Mouse (Mus musculus) ES-Bruce4 (cell line): ENCODE results near the gene Gm10337. TPM values are rescaled to one million over a fixed set of nuclear protein-coding genes. Genes with fewer than 3 reads are reported as not detected.
A peak's percentile ranks its signal among the peaks of the same experiment; 100 is the strongest.

ENCODE experiments used
- H3K27ac ChIP-seq: 2 replicates; pipeline ENCODE4 v1.5.1; 2012; ENCODE audit warnings: low read length, inconsistent platforms; ENCODE audit not compliant: insufficient read depth
- H3K27me3 ChIP-seq: 2 replicates; pipeline ENCODE4 v1.6.1; 2012; ENCODE audit warnings: mild to moderate bottlenecking, low read length, inconsistent platforms; ENCODE audit not compliant: control insufficient read depth, poor library complexity, insufficient read depth, severe bottlenecking
- H3K36me3 ChIP-seq: 2 replicates; pipeline ENCODE4 v1.6.1; 2012; ENCODE audit warnings: inconsistent platforms, mild to moderate bottlenecking, low read length, moderate library complexity; ENCODE audit not compliant: control insufficient read depth, poor library complexity, insufficient read depth, severe bottlenecking
- H3K4me1 ChIP-seq: one replicate; pipeline ENCODE4 v1.8.1; 2011; ENCODE audit warnings: low read length; ENCODE audit not compliant: control insufficient read depth, insufficient read depth
- H3K4me3 ChIP-seq: 2 replicates; pipeline ENCODE4 v1.5.1; 2011; ENCODE audit warnings: low read depth, mild to moderate bottlenecking, low read length
- H3K9ac ChIP-seq: 2 replicates; pipeline ENCODE4 v1.6.1; 2012; ENCODE audit warnings: low read depth, mild to moderate bottlenecking, inconsistent platforms; ENCODE audit not compliant: poor library complexity, severe bottlenecking
- H3K9me3 ChIP-seq: replicated peaks from 2 replicates; pipeline ENCODE4 v1.6.1; 2012; ENCODE audit warnings: mild to moderate bottlenecking, low read length, inconsistent platforms; ENCODE audit not compliant: control insufficient read depth, poor library complexity, insufficient read depth, severe bottlenecking
- CTCF ChIP-seq: IDR thresholded peaks from one replicate; pipeline ENCODE4 v1.8.1; 2011; ENCODE audit warnings: low read depth, low read length
- EP300 ChIP-seq: IDR thresholded peaks from 2 replicates; pipeline ENCODE4 v1.6.1; 2011; ENCODE audit warnings: low read depth, low read length; ENCODE audit not compliant: insufficient read depth
- POLR2A ChIP-seq: IDR thresholded peaks from one replicate; pipeline ENCODE4 v1.8.1; 2011; ENCODE audit warnings: low read length; ENCODE audit not compliant: insufficient read depth
- polyA plus RNA-seq: library from polyadenylated mRNA; stranded (reverse); fragments of >200 nt; gene quantifications from 2 replicates; pipeline ENCODE4 v1.2.4, GENCODE M21; 2011; ENCODE audit warnings: low read depth; ENCODE audit not compliant: missing spikeins, insufficient read depth, insufficient read length

The Gm10337 gene
- polyA plus RNA-seq, 1 experiment: not detected

DNA sequence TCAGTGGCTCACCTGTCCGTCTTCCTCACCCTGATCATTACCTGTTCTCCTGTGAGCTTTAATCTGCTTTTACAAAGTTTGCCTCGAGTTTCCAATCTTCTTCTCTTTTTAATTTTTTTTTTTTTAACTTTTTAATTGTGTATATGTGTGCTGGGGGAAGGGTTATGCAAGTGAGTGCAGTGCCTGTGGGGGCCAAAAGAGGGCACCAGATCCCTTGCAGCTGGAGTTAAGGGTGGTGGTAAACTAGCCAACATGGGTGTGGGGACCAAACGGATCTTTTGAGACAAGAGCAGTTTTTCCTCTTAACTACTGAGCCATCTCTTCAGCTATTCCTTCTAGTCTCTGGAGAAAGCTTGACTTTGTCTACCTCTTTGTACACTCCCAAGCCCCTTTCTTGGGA, 24.4 kb downstream of the Gm10337 start:
- Histone ChIP-seq H3K4me3 (no peak overlapping the region), H3K27me3 (no peaks in the 10 kb centered on the region), H3K9ac (no peak overlapping the region), H3K4me1 (no peaks in the 10 kb centered on the region), H3K9me3 (no peaks in the 10 kb centered on the region), H3K27ac (no peak overlapping the region), H3K36me3 (peaks cover 3% of the 10 kb centered on the region; the same call in 1 of the 2 replicates)
- TF ChIP-seq CTCF: peak; percentile 73
- TF ChIP-seq POLR2A: no peak
- TF ChIP-seq EP300: no peak

DNA sequence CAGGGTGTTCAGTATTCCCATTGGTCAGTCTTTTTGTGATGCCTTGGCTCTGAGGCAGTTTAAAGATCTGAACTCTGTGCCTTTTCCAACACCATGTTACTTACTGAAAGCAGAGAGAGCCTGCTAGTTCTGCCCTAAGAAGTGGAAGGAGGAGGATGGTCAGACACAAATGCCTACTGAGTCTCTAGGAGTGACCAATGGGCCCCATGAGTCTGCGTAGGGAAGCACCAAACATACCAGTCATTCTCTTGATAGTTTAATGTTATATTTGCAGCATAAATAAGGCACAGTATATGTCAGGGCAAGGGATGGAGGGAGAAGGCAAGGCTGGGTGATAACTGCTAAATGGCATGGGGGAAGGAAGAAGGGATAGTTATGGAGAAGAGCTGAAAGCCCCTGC, 24.9 kb downstream of the Gm10337 start:
- no peaks in the 10 kb centered on the region for H3K27me3 ChIP-seq
- TF ChIP-seq CTCF (no peak), POLR2A (no peak), EP300 (no peak)

DNA sequence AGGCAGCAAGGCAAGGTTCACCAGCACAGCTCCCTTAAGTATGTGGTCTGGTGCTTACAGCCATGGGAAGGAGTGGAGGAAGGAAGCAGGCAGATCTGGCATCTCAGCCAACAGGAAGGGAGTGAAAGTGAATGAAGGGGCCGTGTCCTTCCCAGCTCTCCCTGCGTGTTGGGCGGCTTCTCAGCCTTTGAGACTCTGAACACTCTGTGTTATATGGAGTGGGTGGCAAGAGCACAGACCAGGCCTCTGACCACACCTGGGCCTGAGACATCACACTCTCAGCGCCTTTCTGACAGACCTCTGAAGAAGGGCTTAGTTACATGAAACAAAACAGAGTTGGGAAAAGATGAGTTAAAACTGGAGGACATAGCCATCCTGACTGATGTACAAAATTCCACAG, 27.0 kb downstream of the Gm10337 start:
- no peak overlapping the region for H3K27ac ChIP-seq
- no peak for TF ChIP-seq POLR2A
- no peak for TF ChIP-seq CTCF
- no peak for TF ChIP-seq EP300
- H3K4me3 ChIP-seq: no peak overlapping the region
- no peaks in the 10 kb centered on the region; the same call in none of the 2 replicates for H3K36me3 ChIP-seq
- H3K9ac ChIP-seq: no peak overlapping the region
- no peaks in the 10 kb centered on the region for H3K4me1 ChIP-seq
- no peaks in the 10 kb centered on the region for H3K27me3 ChIP-seq
- no peaks in the 10 kb centered on the region for H3K9me3 ChIP-seq

More for the DNA sequence above, 24.9 kb downstream of the Gm10337 start:
- H3K4me3 ChIP-seq: no peak overlapping the region
- no peaks in the 10 kb centered on the region for H3K4me1 ChIP-seq
- H3K27ac ChIP-seq: no peak overlapping the region
- H3K9me3 ChIP-seq: no peaks in the 10 kb centered on the region
- peaks cover 3% of the 10 kb centered on the region; the same call in 1 of the 2 replicates for H3K36me3 ChIP-seq
- H3K9ac ChIP-seq: no peak overlapping the region

DNA sequence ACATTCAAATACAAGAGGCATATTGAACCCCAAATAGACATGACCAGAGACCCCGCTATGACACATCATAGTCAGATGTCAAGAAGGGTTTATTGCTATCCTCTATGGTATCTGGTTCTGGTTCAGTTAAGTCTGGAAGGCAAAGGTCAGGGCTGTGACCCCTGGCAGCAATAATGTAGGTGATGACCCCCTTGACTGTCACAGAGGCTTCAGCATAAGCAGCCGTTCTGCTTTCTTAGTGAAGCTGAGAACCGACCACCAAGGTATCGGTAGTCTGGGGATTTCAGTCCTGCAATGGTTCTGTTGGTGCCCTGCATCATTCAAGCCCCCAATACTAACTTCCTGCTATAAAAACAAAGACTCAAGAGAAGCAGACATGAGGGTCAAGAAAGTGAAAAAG, 28.1 kb downstream of the Gm10337 start:
- no peak for TF ChIP-seq CTCF
- TF ChIP-seq POLR2A: no peak
- TF ChIP-seq EP300: no peak
- no peak overlapping the region for H3K9ac ChIP-seq
- H3K4me1 ChIP-seq: no peaks in the 10 kb centered on the region
- no peak overlapping the region for H3K27ac ChIP-seq
- no peaks in the 10 kb centered on the region for H3K9me3 ChIP-seq
- H3K36me3 ChIP-seq: peaks cover under 1% of the 10 kb centered on the region
- no peak overlapping the region for H3K4me3 ChIP-seq
- H3K27me3 ChIP-seq: no peaks in the 10 kb centered on the region

DNA sequence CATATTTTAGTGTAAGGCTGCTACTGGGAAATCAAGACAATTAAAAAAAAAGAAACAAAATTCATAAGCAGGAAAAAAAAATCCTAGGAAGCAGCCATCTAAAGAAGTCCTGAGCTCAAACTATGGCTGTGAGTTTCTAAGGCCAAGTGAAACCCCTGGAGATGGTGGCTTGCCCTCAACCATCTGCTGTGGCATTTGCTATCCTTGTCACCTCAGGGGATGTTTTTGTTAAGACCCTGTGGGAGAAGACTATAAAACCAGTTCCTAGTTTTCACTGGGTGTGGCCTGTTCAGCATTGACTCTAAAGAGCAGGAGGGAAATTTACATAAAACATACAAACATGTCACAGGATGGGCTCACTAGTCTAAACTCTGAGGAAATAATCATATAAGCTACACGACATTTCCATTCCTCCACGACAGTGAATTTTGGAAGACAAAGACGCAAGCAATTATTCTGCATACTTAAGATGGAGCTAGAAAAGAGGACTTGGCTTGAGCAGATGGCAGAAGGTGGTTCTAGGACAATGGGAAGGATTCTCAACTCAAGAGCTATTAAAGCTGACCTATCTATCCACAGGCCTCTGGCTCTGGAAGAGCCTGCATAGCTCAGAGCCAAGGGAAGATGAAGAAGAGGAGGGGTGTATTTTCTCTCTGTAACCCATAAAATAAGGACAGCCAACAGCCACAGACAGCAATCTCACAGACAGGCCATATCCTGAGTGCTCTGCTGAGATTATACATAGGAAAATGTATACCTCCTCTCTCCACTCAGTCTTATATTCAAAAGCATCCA, 28.8 kb downstream of the Gm10337 start:
- peaks cover 2% of the 10 kb centered on the region for H3K36me3 ChIP-seq
- no peak overlapping the region for H3K27ac ChIP-seq
- TF ChIP-seq POLR2A (no peak), EP300 (no peak), CTCF (no peak)
- H3K4me3 ChIP-seq: no peak overlapping the region
- no peak overlapping the region for H3K9ac ChIP-seq
- no peaks in the 10 kb centered on the region for H3K9me3 ChIP-seq
- no peaks in the 10 kb centered on the region for H3K4me1 ChIP-seq
- no peaks in the 10 kb centered on the region for H3K27me3 ChIP-seq

DNA sequence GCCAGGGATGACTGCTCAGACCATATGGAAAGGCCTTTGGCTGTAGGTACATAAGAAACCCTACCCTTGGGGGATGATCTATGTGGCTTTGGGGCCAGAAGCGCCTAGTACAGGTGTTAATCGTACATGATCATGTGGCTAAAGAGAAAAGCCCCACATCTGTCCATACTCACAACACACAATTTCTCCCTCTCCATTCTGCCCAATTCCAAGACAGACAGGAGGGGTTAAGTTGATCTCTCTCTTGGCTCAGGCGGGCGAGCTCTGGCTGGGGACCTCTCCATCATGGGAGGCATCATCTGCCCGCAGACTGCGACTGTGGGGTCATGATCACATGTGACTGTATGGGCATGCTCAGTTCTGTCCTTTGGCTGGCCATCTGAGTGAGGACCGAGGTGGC, 30.4 kb downstream of the Gm10337 start:
- no peak overlapping the region for H3K27ac ChIP-seq
- H3K9me3 ChIP-seq: no peaks in the 10 kb centered on the region
- H3K27me3 ChIP-seq: no peaks in the 10 kb centered on the region; the same call in 1 of the 2 replicates
- H3K4me3 ChIP-seq: no peak overlapping the region
- no peak overlapping the region for H3K9ac ChIP-seq
- H3K4me1 ChIP-seq: no peaks in the 10 kb centered on the region
- H3K36me3 ChIP-seq: peaks cover 2% of the 10 kb centered on the region
- TF ChIP-seq POLR2A (no peak), CTCF (no peak), EP300 (no peak)
